8 mouse cellular contexts compared by ENCODE assay signal in genomic region chr7:81554369-81554768, GRCm38 (mm10). TPM values are rescaled to one million over a fixed set of nuclear protein-coding genes. Genes with fewer than 3 reads are reported as not detected.
DNase-seq lines count a peak whose midpoint lies in the region; ATAC-seq lines count a peak whose summit lies in the region.

No protein-coding gene starts in this region.

- no peak overlapping the region for H3K27ac ChIP-seq in neural tube, embryonic 15.5 days (replicated peaks)
- no peak overlapping the region for H3K27ac ChIP-seq in embryonic facial prominence, embryonic 10.5 days (replicated peaks)

- H3K27me3 ChIP-seq in neural tube, embryonic 15.5 days (replicated peaks), result no peaks in the 10 kb centered on the region
- H3K27me3 ChIP-seq in embryonic facial prominence, embryonic 10.5 days (replicated peaks; ENCODE audit: low read depth, poor library complexity, severe bottlenecking), result no peaks in the 10 kb centered on the region

- H3K4me3 ChIP-seq in neural tube, embryonic 15.5 days (replicated peaks), result no peak overlapping the region
- no peak overlapping the region for H3K4me3 ChIP-seq in embryonic facial prominence, embryonic 10.5 days

- WGBS in neural tube, embryonic 15.5 days, result 85% methylated on average over 2 of the region's 2 CpGs
- 82% methylated on average over 2 of the region's 2 CpGs for WGBS in embryonic facial prominence, embryonic 10.5 days

- no peak overlapping the region for H3K9ac ChIP-seq in neural tube, embryonic 15.5 days (replicated peaks)

- H3K4me2 ChIP-seq in neural tube, embryonic 15.5 days, result no peak overlapping the region

- no peak for ATAC-seq in neural tube, embryonic 15.5 days (ENCODE audit: low FRiP score)
- ATAC-seq in neutrophil, adult 5-6 weeks (ENCODE audit: extremely low read depth, insufficient number of reproducible peaks, low FRiP score, poor library complexity, severe bottlenecking), result peak; percentile 48; the same call in 1 of the 2 replicates
- ATAC-seq in frontal cortex, adult (ENCODE audit: low TSS enrichment), result no peak

- DNase-seq in gastrocnemius, adult 18-20 months (ENCODE audit: low spot score), result peak; percentile 28
- no peak for DNase-seq in gastrocnemius, postnatal 4 days (ENCODE audit: low spot score in 2 of 2)
- peak; percentile 33 for DNase-seq in neural tube, embryonic 10.5 days (ENCODE audit: extremely low spot score, low spot score)
- DNase-seq in embryonic facial prominence, embryonic 10.5 days (ENCODE audit: low spot score), result peak; percentile 52
- no peak for DNase-seq in yolk sac, embryonic 10.5 days (ENCODE audit: low spot score)

- H3K9me3 ChIP-seq in neural tube, embryonic 15.5 days (replicated peaks), result no peaks in the 10 kb centered on the region
- H3K9me3 ChIP-seq in embryonic facial prominence, embryonic 10.5 days, result no peaks in the 10 kb centered on the region

- H3K4me1 ChIP-seq in neural tube, embryonic 15.5 days, result no peaks in the 10 kb centered on the region
- no peaks in the 10 kb centered on the region for H3K4me1 ChIP-seq in embryonic facial prominence, embryonic 10.5 days

- H3K36me3 ChIP-seq in neural tube, embryonic 15.5 days, result no peaks in the 10 kb centered on the region
- no peaks in the 10 kb centered on the region for H3K36me3 ChIP-seq in embryonic facial prominence, embryonic 10.5 days (replicated peaks)

RNA-seq across cellular contexts. Expression of gene Fsd2, which starts 12.4 kb away (rescaled TPM):
- 100 to 1,000 TPM; 325 to 384 TPM for total RNA-seq in gastrocnemius, adult 18-20 months (2021)
- total RNA-seq in gastrocnemius, postnatal 4 days (2021), result 100 to 1,000 TPM; 152 to 158 TPM
- polyA plus RNA-seq in neural tube, embryonic 15.5 days (2015; fragmentation: Nextera tagmentation; extraction: Ambion mirVana), result 0.28 and 0.31 TPM in 2 replicates
- polyA plus RNA-seq in embryonic facial prominence, embryonic 10.5 days (2016; fragmentation: Nextera tagmentation; extraction: Ambion mirVana), result 0.04 TPM in 1 of 2 replicates, not detected in the other
- 0.25 and 0.35 TPM in 2 replicates for total RNA-seq in neutrophil, adult 5-6 weeks (2017)

RNA-seq across cellular contexts. Expression of gene Whamm, which starts 16.7 kb away (rescaled TPM):
- total RNA-seq in gastrocnemius, adult 18-20 months (2021), result 1 to 10 TPM; 7.9 to 8.8 TPM
- 1 to 10 TPM; 7.5 to 9.0 TPM for total RNA-seq in gastrocnemius, postnatal 4 days (2021)
- 6.6 and 8.1 TPM in 2 replicates for polyA plus RNA-seq in neural tube, embryonic 15.5 days (2015; fragmentation: Nextera tagmentation; extraction: Ambion mirVana)
- polyA plus RNA-seq in embryonic facial prominence, embryonic 10.5 days (2016; fragmentation: Nextera tagmentation; extraction: Ambion mirVana), result 2.4 and 3.4 TPM in 2 replicates
- 36.2 and 44.9 TPM in 2 replicates for total RNA-seq in neutrophil, adult 5-6 weeks (2017)

RNA-seq across cellular contexts. Expression of gene BC048679, which starts 56.3 kb away (rescaled TPM):
- total RNA-seq in gastrocnemius, adult 18-20 months (2021), result 1 to 10 TPM; 4.2 to 9.7 TPM
- not detected for total RNA-seq in gastrocnemius, postnatal 4 days (2021)
- not detected in 2 replicates for polyA plus RNA-seq in neural tube, embryonic 15.5 days (2015; fragmentation: Nextera tagmentation; extraction: Ambion mirVana)
- polyA plus RNA-seq in embryonic facial prominence, embryonic 10.5 days (2016; fragmentation: Nextera tagmentation; extraction: Ambion mirVana), result 0.33 and 0.57 TPM in 2 replicates
- not detected in 2 replicates for total RNA-seq in neutrophil, adult 5-6 weeks (2017)

Comparison
In these comparisons a context has a peak if more than half of its experiments do, and no peak if none do; other contexts are left out.
1. DNase-seq: peak in gastrocnemius, adult 18-20 months (single experiment), neural tube, embryonic 10.5 days (single experiment) and embryonic facial prominence, embryonic 10.5 days (single experiment); none in gastrocnemius, postnatal 4 days (0 of 2) and yolk sac, embryonic 10.5 days (single experiment).
2. RNA of gene Fsd2, which starts 12.4 kb away (total RNA-seq): 325 to 384 TPM in gastrocnemius, adult 18-20 months and 152 to 158 TPM in gastrocnemius, postnatal 4 days; 0.25 to 0.35 TPM in neutrophil, adult 5-6 weeks; every median in the first group is over 100 times any median in the second.